Comparison of ENCODE assay signal across 27 mouse cellular contexts in the genomic region with DNA sequence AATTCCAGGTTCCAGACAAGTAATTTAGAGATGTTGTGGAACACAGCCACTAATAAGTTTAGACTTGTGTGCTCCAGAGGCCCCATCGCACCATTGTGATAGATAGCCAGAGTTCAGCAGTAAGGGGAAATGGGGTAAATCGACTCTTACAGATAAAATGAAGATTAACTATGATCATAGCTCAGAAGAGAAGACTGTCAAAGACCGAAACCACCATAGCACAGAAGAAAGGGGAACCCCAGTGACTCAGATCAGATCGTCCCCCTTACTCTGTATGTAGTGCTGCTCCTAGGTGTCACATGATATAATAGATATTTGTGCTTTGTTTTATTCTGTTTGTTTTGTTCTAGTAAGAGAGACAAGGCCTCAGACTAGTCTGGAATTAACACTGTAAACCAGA. TPM values are rescaled to one million over a fixed set of nuclear protein-coding genes. Genes with fewer than 3 reads are reported as not detected.
DNase-seq lines count a peak whose midpoint lies in the region; ATAC-seq lines count a peak whose summit lies in the region.
"Had no signal": no experiment of that assay in that cellular context is flagged by ENCODE, and none has a peak within 500 bp of the region (broad histone marks: within the 10 kb centered on the region; RNA-seq: fewer than 3 reads in every experiment).

No protein-coding gene starts in this region.

- H3K27me3 ChIP-seq in kidney, embryonic 16.5 days (ENCODE audit: insufficient read depth, low read length): no peaks in the 10 kb centered on the region
- H3K27me3 ChIP-seq in hindbrain, embryonic 11.5 days (ENCODE audit: control insufficient read depth, insufficient read depth, low read length): no peaks in the 10 kb centered on the region
- H3K27me3 ChIP-seq: CH12.LX; embryonic facial prominence, embryonic 12.5 days; forebrain, embryonic 12.5 days; heart, embryonic 15.5 days; intestine, embryonic 15.5 days; limb, embryonic 12.5 days; liver, embryonic 12.5 days had no signal

- no peak overlapping the region for H3K4me3 ChIP-seq in kidney, embryonic 16.5 days (ENCODE audit: low read length)
- H3K4me3 ChIP-seq in hindbrain, embryonic 11.5 days (ENCODE audit: low read depth, low read length): no peak overlapping the region
- H3K4me3 ChIP-seq: embryonic facial prominence, embryonic 12.5 days; forebrain, embryonic 12.5 days; gastrocnemius, adult 2 months; heart, embryonic 15.5 days; intestine, embryonic 15.5 days; limb, embryonic 12.5 days; liver, embryonic 12.5 days had no signal

- no peak overlapping the region for H3K9ac ChIP-seq in kidney, embryonic 16.5 days (replicated peaks; ENCODE audit: low read length)
- H3K9ac ChIP-seq in hindbrain, embryonic 11.5 days (ENCODE audit: low read depth, low read length): no peak overlapping the region
- H3K9ac ChIP-seq: embryonic facial prominence, embryonic 12.5 days; forebrain, embryonic 12.5 days; heart, embryonic 15.5 days; hindbrain, embryonic 14.5 days; intestine, embryonic 15.5 days; limb, embryonic 12.5 days; liver, embryonic 12.5 days; lung, embryonic 14.5 days had no signal

- H3K4me2 ChIP-seq in kidney, embryonic 16.5 days (replicated peaks; ENCODE audit: low read depth, low read length): no peak overlapping the region
- no peak overlapping the region for H3K4me2 ChIP-seq in hindbrain, embryonic 11.5 days (replicated peaks; ENCODE audit: low read depth, low read length)
- H3K4me2 ChIP-seq: embryonic facial prominence, embryonic 12.5 days; forebrain, embryonic 12.5 days; heart, embryonic 15.5 days; hindbrain, embryonic 14.5 days; intestine, embryonic 15.5 days; limb, embryonic 12.5 days; liver, embryonic 12.5 days; lung, embryonic 14.5 days; midbrain, embryonic 11.5 days had no signal

- H3K4me1 ChIP-seq in kidney, embryonic 16.5 days (ENCODE audit: insufficient read depth, low read length): peaks cover 20% of the 10 kb centered on the region
- no peaks in the 10 kb centered on the region; the same call in 1 of the 2 replicates for H3K4me1 ChIP-seq in hindbrain, embryonic 11.5 days (replicated peaks; ENCODE audit: control insufficient read depth, insufficient read depth, low read length)

- H3K9me3 ChIP-seq in kidney, embryonic 16.5 days (ENCODE audit: low read length): peaks cover 7% of the 10 kb centered on the region
- H3K9me3 ChIP-seq in hindbrain, embryonic 11.5 days (ENCODE audit: control insufficient read depth, low read length): no peaks in the 10 kb centered on the region
- H3K9me3 ChIP-seq: embryonic facial prominence, embryonic 12.5 days; forebrain, embryonic 12.5 days; heart, embryonic 15.5 days; intestine, embryonic 15.5 days; limb, embryonic 12.5 days; liver, embryonic 12.5 days had no signal

- H3K27ac ChIP-seq in kidney, embryonic 16.5 days (ENCODE audit: low read length): no peak overlapping the region
- H3K27ac ChIP-seq in hindbrain, embryonic 11.5 days (ENCODE audit: low read depth, low read length): no peak overlapping the region
- H3K27ac ChIP-seq: embryonic facial prominence, embryonic 12.5 days; forebrain, embryonic 12.5 days; gastrocnemius, adult 2 months; heart, embryonic 15.5 days; hindbrain, embryonic 14.5 days; intestine, embryonic 15.5 days; limb, embryonic 12.5 days; liver, embryonic 12.5 days had no signal

- WGBS in kidney, embryonic 16.5 days: 82% methylated on average over 4 of the region's 4 CpGs
- WGBS in hindbrain, embryonic 11.5 days: 90% methylated on average over 4 of the region's 4 CpGs

- peaks cover 35% of the 10 kb centered on the region for H3K36me3 ChIP-seq in kidney, embryonic 16.5 days (ENCODE audit: insufficient read depth, low read length)
- H3K36me3 ChIP-seq in hindbrain, embryonic 11.5 days (ENCODE audit: control insufficient read depth, insufficient read depth, low read length): peaks cover 6% of the 10 kb centered on the region; the same call in 1 of the 2 replicates

- ATAC-seq in inflammation-experienced regulatory T-cells, adult 6 months: peak; percentile 92
- peak; percentile 45; the same call in 1 of the 2 replicates for ATAC-seq in neutrophil, adult 5-6 weeks (ENCODE audit: extremely low read depth, insufficient number of reproducible peaks, low FRiP score, poor library complexity, severe bottlenecking)
- no peak for ATAC-seq in kidney, embryonic 16.5 days (ENCODE audit: low FRiP score, low TSS enrichment)
- ATAC-seq in hindbrain, embryonic 11.5 days (ENCODE audit: low FRiP score): no peak
- ATAC-seq: intestine, embryonic 15.5 days; liver, embryonic 12.5 days had no signal

- DNase-seq in CD4-positive, CD25-positive, alpha-beta regulatory T cell, adult 2 months (ENCODE audit: low read depth, low spot score): peak; percentile 66
- peak; percentile 92 for DNase-seq in MEL-GATA-1-ER (ENCODE audit: extremely low read depth, low read depth)
- DNase-seq in urinary bladder, postnatal 4 days (ENCODE audit: low spot score in 2 of 2): no peak
- no peak for DNase-seq in hindbrain, embryonic 11.5 days (ENCODE audit: low spot score)
- DNase-seq: adrenal gland, postnatal 36 days; cerebellum, adult 18-20 months; cerebellum, postnatal 14 days; gastrocnemius, adult 2 months; heart, postnatal 36 days; kidney, adult 9 months; kidney, postnatal 36 days; layer of hippocampus, postnatal 36 days; lung, embryonic 14.5 days; thymus, adult 2 months; thymus, postnatal 4 days had no signal

RNA-seq across cellular contexts. Expression of gene Ino80d, which starts 5.2 kb away (rescaled TPM):
- polyA plus RNA-seq in inflammation-experienced regulatory T-cells, adult 6 months (2017; shearing (Covaris generic)): 10 to 100 TPM; 17.3 to 27.5 (median 19.9) TPM
- 35.7 and 40.6 TPM in 2 replicates for total RNA-seq in neutrophil, adult 5-6 weeks (2017)
- 9.5 and 10.6 TPM in 2 replicates for polyA plus RNA-seq in kidney, embryonic 16.5 days (2015; fragmentation: Nextera tagmentation; extraction: Ambion mirVana)
- polyA plus RNA-seq in hindbrain, embryonic 11.5 days (2014; fragmentation: Nextera tagmentation; extraction: Ambion mirVana): 10.5 and 16.8 TPM in 2 replicates

RNA-seq across cellular contexts. Expression of gene Eef1b2, which starts 57.0 kb away (rescaled TPM):
- polyA plus RNA-seq in inflammation-experienced regulatory T-cells, adult 6 months (2017; shearing (Covaris generic)): 1,000 to 10,000 TPM in 2 of 3 experiments, 100 to 1,000 TPM in 1; 826 to 1,123 (median 1,047) TPM
- 961 and 999 TPM in 2 replicates for total RNA-seq in neutrophil, adult 5-6 weeks (2017)
- 533 and 571 TPM in 2 replicates for polyA plus RNA-seq in kidney, embryonic 16.5 days (2015; fragmentation: Nextera tagmentation; extraction: Ambion mirVana)
- polyA plus RNA-seq in hindbrain, embryonic 11.5 days (2014; fragmentation: Nextera tagmentation; extraction: Ambion mirVana): 511 and 534 TPM in 2 replicates

RNA-seq across cellular contexts. Expression of gene Ndufs1, which starts 57.0 kb away (rescaled TPM):
- polyA plus RNA-seq in inflammation-experienced regulatory T-cells, adult 6 months (2017; shearing (Covaris generic)): 100 to 1,000 TPM; 101 to 116 (median 108) TPM
- total RNA-seq in neutrophil, adult 5-6 weeks (2017): 95.6 and 101 TPM in 2 replicates
- 188 TPM in 2 replicates for polyA plus RNA-seq in kidney, embryonic 16.5 days (2015; fragmentation: Nextera tagmentation; extraction: Ambion mirVana)
- polyA plus RNA-seq in hindbrain, embryonic 11.5 days (2014; fragmentation: Nextera tagmentation; extraction: Ambion mirVana): 135 and 158 TPM in 2 replicates

Comparison
In these comparisons a context has a peak if more than half of its experiments do, and no peak if none do; other contexts are left out.
1. DNase-seq: peak in CD4-positive, CD25-positive, alpha-beta regulatory T cell, adult 2 months (single experiment) and MEL-GATA-1-ER (single experiment); none in urinary bladder, postnatal 4 days (0 of 2) and hindbrain, embryonic 11.5 days (single experiment).
2. ATAC-seq: peak in inflammation-experienced regulatory T-cells, adult 6 months (single experiment) and neutrophil, adult 5-6 weeks (single experiment); none in kidney, embryonic 16.5 days (single experiment) and hindbrain, embryonic 11.5 days (single experiment).